Mouse (Mus musculus) lung, postnatal 0 days (tissue): Measurements from ENCODE around the gene Snap29. TPM values are rescaled to one million over a fixed set of nuclear protein-coding genes. Genes with fewer than 3 reads are reported as not detected.

Source experiments
- ATAC-seq: fragments of 200-750 bp; cut with Nextera tagmentation; 2 replicates; pipeline ENCODE4 v1.8.0; 2017; ENCODE audit warnings: moderate library complexity
- DNase-seq: peaks from one replicate; pipeline ENCODE4 v3.0.0-alpha.2; 2016; ENCODE audit warnings: low spot score
- H3K27ac ChIP-seq: fragments of 300-500 bp; sonication (generic); 2 replicates; pipeline ENCODE4 v1.5.1; 2014; ENCODE audit warnings: antibody characterized with exemption, mild to moderate bottlenecking, low read length, mixed read lengths
- H3K27me3 ChIP-seq: fragments of 300-500 bp; sonication (generic); replicated peaks from 2 replicates; pipeline ENCODE4 v1.6.1; 2014; ENCODE audit warnings: low read length, mixed read lengths; ENCODE audit not compliant: insufficient read depth
- H3K36me3 ChIP-seq: fragments of 300-500 bp; sonication (generic); 2 replicates; pipeline ENCODE4 v1.6.1; 2014; ENCODE audit warnings: low read length, mixed read lengths; ENCODE audit not compliant: insufficient read depth
- H3K4me1 ChIP-seq: fragments of 300-500 bp; sonication (generic); 2 replicates; pipeline ENCODE4 v1.6.1; 2014; ENCODE audit warnings: antibody characterized with exemption, low read depth, low read length, mixed read lengths; ENCODE audit not compliant: insufficient read depth
- H3K4me2 ChIP-seq: fragments of 300-500 bp; sonication (generic); replicated peaks from 2 replicates; pipeline ENCODE4 v1.6.1; 2014; ENCODE audit warnings: low read depth, mild to moderate bottlenecking, low read length, moderate library complexity, mixed read lengths
- H3K4me3 ChIP-seq: fragments of 300-500 bp; sonication (generic); 2 replicates; pipeline ENCODE4 v1.5.1; 2014; ENCODE audit warnings: low read depth, low read length
- H3K9ac ChIP-seq: fragments of 300-500 bp; sonication (generic); replicated peaks from 2 replicates; pipeline ENCODE4 v1.6.1; 2014; ENCODE audit warnings: low read depth, mild to moderate bottlenecking
- H3K9me3 ChIP-seq: fragments of 300-500 bp; sonication (generic); 2 replicates; pipeline ENCODE4 v1.6.1; 2016; ENCODE audit warnings: low read length, mixed read lengths
- CTCF ChIP-seq: IDR thresholded peaks from 2 replicates; pipeline ENCODE4 v1.5.1; 2016; ENCODE audit warnings: antibody characterized with exemption, mild to moderate bottlenecking
- EP300 ChIP-seq: IDR thresholded peaks from 2 replicates; pipeline ENCODE4 v1.6.1; 2016; ENCODE audit warnings: antibody characterized with exemption, mild to moderate bottlenecking, control low read depth
- WGBS: fragments of 180-500 bp; shearing (Covaris S2); extraction: QIAGEN DNeasy Blood & Tissue Kit; methylation state at CpG from one replicate; pipeline ENCODE4 v1.1.7; 2014; 5-methylcytosine and 5-hydroxymethylcytosine counted together
- polyA plus RNA-seq: library from polyadenylated mRNA; unstranded; fragments of >200 nt; fragmentation: Nextera tagmentation; extraction: Ambion mirVana; gene quantifications from 2 replicates; pipeline ENCODE4 v1.2.1, GENCODE M21; 2015

Snap29 gene
- 11.5 and 13.4 TPM in 2 replicates for polyA plus RNA-seq

- no peaks in the 10 kb centered on the region for H3K27me3 ChIP-seq
- H3K4me1 ChIP-seq = peaks cover 14% of the 10 kb centered on the region; the same call in 1 of the 2 replicates
- H3K9me3 ChIP-seq = no peaks in the 10 kb centered on the region
- under 1% methylated on average over 43 of the region's 69 CpGs for WGBS
- H3K36me3 ChIP-seq = no peaks in the 10 kb centered on the region
- H3K4me3 ChIP-seq = peak within 1 kb of the TSS; percentile 80
- ATAC-seq (peak; percentile 99), DNase-seq (peak; percentile 99)
- TF ChIP-seq EP300 (no peak), CTCF (0 out of 2 replicates have a peak, but pooled peaks have one; percentile 12)
- peak within 1 kb of the TSS; percentile 74 for H3K27ac ChIP-seq
- peak within 1 kb of the TSS; percentile 75 for H3K4me2 ChIP-seq
- peak within 1 kb of the TSS; percentile 78 for H3K9ac ChIP-seq
Measured at GRCm38 (mm10) chr16:17405736-17406443, at the start of gene Snap29, which contains the start of gene Pi4ka. Snap29 (plus strand) TSS chr16:17405986. Pi4ka (minus strand) TSS chr16:17406314.

- 90% methylated on average over 6 of the region's 6 CpGs for WGBS
- ATAC-seq (no peak), DNase-seq (no peak)
- no peak overlapping the region for H3K4me3 ChIP-seq
- no peak overlapping the region for H3K4me2 ChIP-seq
- no peaks in the 10 kb centered on the region for H3K4me1 ChIP-seq
- H3K9ac ChIP-seq = no peak overlapping the region
- TF ChIP-seq CTCF (no peak), EP300 (no peak)
- H3K36me3 ChIP-seq = peaks cover 14% of the 10 kb centered on the region; the same call in 1 of the 2 replicates
- H3K9me3 ChIP-seq = no peaks in the 10 kb centered on the region
- no peak overlapping the region for H3K27ac ChIP-seq
- no peaks in the 10 kb centered on the region for H3K27me3 ChIP-seq
Measured at GRCm38 (mm10) chr16:17356031-17356430, 49.8 kb upstream of the Snap29 start.

GRCm38 (mm10) chr16:17358787-17359186 is 47.0 kb upstream of the Snap29 start:
- no peak overlapping the region for H3K9ac ChIP-seq
- whole genome bisulfite sequencing = 95% methylated on average over 4 of the region's 4 CpGs
- H3K4me3 ChIP-seq = no peak overlapping the region
- H3K4me1 ChIP-seq = no peaks in the 10 kb centered on the region
- TF ChIP-seq EP300 (no peak), CTCF (no peak)
- H3K4me2 ChIP-seq = no peak overlapping the region
- ATAC-seq (no peak), DNase-seq (no peak)
- H3K9me3 ChIP-seq = no peaks in the 10 kb centered on the region
- H3K27me3 ChIP-seq = no peaks in the 10 kb centered on the region
- peaks cover 13% of the 10 kb centered on the region; the same call in 1 of the 2 replicates for H3K36me3 ChIP-seq
- H3K27ac ChIP-seq = no peak overlapping the region

GRCm38 (mm10) chr16:17382306-17382705 is 23.5 kb upstream of the Snap29 start:
- TF ChIP-seq EP300 = no peak
- TF ChIP-seq CTCF = no peak
- H3K27ac ChIP-seq = no peak overlapping the region

GRCm38 (mm10) chr16:17383594-17384326 is 22.0 kb upstream of the Snap29 start:
- no peaks in the 10 kb centered on the region for H3K27me3 ChIP-seq
- ATAC-seq = no peak
- H3K36me3 ChIP-seq = no peaks in the 10 kb centered on the region
- H3K27ac ChIP-seq = no peak overlapping the region
- TF ChIP-seq CTCF = no peak
- no peak for TF ChIP-seq EP300
- H3K9ac ChIP-seq = no peak overlapping the region
- DNase-seq = no peak
- H3K4me2 ChIP-seq = no peak overlapping the region
- no peak overlapping the region for H3K4me3 ChIP-seq
- no peaks in the 10 kb centered on the region for H3K4me1 ChIP-seq
- no peaks in the 10 kb centered on the region for H3K9me3 ChIP-seq
- WGBS = 92% methylated on average over 2 of the region's 2 CpGs

More at GRCm38 (mm10) chr16:17382306-17382705, 23.5 kb upstream of the Snap29 start:
- H3K9me3 ChIP-seq = no peaks in the 10 kb centered on the region
- no peaks in the 10 kb centered on the region for H3K27me3 ChIP-seq
- no peak for DNase-seq
- H3K4me2 ChIP-seq = no peak overlapping the region
- H3K4me1 ChIP-seq = no peaks in the 10 kb centered on the region
- 85% methylated on average over 4 of the region's 4 CpGs for WGBS
- no peak overlapping the region for H3K9ac ChIP-seq
- no peaks in the 10 kb centered on the region for H3K36me3 ChIP-seq
- H3K4me3 ChIP-seq = no peak overlapping the region
- no peak for ATAC-seq

GRCm38 (mm10) chr16:17392784-17393183 is 13.0 kb upstream of the Snap29 start:
- Histone ChIP-seq H3K27me3 (no peaks in the 10 kb centered on the region), H3K4me2 (no peak overlapping the region), H3K36me3 (no peaks in the 10 kb centered on the region), H3K4me1 (no peaks in the 10 kb centered on the region), H3K9me3 (no peaks in the 10 kb centered on the region), H3K9ac (no peak overlapping the region), H3K27ac (no peak overlapping the region), H3K4me3 (no peak overlapping the region)
- DNase-seq = no peak
- TF ChIP-seq EP300 = no peak
- no peak for TF ChIP-seq CTCF
- ATAC-seq = no peak
- 45% methylated on average over 4 of the region's 4 CpGs for WGBS
